Mouse (Mus musculus) R1 (cell line): ENCODE results near the gene Slc16a9.
"Not testable (repeated sequence)": the region's sequence is repeated elsewhere in the genome, so short reads cannot be mapped to it uniquely, and the experiment has no call there.

ENCODE experiments used
- DNase-seq: peaks from one replicate; pipeline ENCODE4 v3.0.0-alpha.2; 2018; ENCODE audit warnings: low read depth, low spot score

The Slc16a9 gene

DNA sequence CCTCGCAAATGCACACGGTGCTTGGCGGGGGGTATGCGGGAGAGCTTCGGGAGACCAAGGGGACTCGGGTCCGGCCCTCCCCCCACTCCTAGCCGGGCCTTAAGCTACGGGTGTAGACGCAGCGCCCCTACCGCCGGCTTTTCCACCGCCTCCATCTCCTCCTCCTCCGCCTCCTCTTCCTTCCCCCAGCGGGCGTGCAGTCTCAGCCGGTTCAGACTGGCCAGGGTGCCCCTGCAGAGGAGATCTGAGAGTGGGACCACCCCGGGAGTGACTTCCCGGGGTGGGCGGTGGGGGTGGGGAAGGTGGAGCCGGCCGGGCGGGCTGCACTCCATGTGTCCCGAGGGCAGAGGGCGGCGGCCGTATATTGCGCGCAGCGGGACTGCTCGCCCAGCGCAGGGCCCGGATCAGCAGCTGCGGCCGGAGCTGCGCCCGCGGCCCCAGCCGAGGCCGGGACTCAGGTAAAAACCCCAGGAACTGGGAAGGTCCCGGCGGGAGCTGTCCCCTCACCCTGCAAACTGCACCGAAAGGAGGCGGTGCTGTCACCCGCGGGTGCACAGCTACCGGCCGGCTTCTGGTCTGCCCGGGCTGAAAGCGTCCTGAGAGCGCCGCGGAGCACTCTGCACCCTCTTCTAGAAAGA, at the start of gene Slc16a9:
Slc16a9 (plus strand) TSS at position 180 of the 638 bp plus-strand sequence.
- DNase-seq: peak; percentile 61

DNA sequence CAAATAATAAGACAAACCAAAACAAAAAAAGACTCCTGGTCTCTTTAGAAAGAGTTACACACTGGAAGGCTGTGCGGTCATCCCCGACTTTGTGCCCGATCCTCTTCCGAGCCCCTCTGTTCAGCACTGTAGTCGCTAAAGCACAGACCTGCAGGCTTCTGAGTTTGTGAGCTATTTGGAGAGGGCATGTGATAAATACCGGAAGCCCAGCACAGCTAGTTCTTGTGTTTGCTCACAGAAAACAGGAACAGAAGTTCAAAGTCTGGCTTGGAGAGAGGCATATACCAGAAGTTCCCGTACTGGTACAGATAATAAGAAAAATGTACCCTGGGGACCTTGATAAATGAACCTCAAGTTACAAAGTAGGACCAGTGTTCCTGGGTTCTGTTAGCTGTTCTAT, 49.6 kb upstream of the Slc16a9 start:
- DNase-seq: no peak

DNA sequence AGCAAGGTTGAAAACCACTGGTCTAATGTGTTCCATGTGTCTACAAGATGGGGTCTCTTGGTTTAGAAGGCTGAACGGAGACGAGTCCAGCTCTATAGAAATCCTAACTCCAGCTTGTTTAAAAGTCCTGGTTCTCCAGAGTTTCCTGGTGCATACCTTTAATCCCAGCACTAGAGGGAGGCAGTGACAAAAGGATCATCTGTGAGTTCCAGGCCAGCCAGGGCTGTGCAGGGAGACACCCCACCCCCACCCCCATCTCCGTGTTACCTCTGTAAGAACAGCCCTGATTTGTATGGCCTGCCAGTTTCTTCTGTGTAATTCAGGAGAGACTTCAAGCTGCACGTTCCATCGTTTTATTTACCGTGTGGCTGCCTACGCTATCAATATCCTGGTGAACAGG, 49.1 kb upstream of the Slc16a9 start:
- peak; percentile 80 for DNase-seq

DNA sequence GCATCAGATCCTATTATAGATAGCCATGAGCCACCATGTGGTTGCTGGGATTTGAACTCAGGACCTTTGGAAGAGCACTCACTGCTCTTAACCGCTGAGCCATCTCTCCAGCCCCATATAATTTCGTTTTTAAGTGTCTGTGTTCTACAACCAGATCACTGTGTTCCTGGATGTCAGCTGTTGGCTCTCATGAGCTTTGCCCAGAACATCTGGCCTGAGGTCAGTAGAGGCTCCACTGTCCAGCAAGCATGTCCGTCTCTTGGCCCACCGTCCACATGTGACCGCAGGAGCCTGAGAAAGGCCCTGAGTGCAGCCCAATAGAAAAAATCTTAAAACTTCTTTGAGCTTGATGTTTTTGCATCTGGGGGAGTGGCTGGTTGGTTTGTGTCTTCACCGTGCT, 48.2 kb upstream of the Slc16a9 start:
- DNase-seq: no peak

DNA sequence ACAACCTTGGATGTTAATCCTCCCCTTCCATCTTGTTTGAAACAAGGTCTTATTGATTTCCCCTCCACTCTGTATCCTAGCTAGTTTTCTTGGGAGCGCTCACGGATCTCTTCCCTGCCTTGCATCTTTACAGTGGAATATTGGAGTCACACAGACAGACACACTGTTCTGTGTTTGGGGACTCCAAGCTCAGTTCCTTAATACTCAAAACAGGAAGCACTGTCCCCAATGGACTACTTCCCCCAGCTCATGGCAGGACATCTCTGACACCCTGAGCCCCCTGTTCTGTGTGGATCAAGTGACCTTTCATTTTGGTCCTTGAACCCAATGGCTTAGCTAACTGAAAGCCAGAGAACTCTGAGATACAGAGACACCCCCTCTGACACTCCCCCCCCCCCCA, 47.3 kb upstream of the Slc16a9 start:
- no peak for DNase-seq

DNA sequence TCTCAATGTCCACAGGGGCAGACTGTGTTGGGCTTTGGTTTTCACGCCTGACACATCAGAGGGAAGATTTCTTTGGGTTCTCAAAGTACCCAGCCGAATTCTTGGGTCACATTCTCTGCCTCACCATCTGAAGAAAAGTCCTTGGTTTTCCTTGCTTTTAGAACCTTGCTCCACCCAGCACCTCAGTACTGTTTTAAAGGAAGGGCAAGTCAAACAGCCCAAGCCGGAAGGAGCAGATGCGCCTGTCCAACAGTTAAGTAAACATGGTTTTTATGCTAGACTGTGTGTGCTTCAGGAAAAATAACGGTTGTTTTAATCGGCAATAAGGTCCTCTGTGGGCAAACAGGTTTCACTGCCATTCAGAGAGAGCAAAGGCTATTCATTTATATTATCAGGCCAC, 46.9 kb upstream of the Slc16a9 start:
- no peak for DNase-seq

DNA sequence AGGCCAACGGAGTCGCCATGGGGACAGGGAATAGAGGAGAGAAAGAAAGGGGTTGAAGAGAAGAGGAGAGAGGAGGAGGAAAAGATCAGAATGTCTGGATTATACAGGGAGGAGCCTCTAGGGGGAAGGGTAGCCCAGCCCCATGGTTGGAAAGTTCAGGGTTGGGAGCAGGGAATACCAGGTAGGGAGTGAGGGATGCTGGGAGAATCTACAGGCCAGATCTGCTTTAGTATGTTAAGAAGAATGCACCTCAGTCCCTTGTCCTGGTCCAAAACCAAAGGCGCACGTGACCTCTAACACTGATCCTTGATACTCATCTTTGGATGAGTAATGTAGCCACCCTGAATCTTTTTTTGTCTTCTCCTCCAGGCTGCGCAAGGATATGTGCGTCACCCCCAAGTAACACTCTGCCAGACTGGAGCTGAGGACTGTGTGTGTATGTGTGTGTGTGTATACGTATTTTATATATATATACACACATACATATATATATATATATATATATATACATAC, 45.9 kb upstream of the Slc16a9 start:
- no peak for DNase-seq

DNA sequence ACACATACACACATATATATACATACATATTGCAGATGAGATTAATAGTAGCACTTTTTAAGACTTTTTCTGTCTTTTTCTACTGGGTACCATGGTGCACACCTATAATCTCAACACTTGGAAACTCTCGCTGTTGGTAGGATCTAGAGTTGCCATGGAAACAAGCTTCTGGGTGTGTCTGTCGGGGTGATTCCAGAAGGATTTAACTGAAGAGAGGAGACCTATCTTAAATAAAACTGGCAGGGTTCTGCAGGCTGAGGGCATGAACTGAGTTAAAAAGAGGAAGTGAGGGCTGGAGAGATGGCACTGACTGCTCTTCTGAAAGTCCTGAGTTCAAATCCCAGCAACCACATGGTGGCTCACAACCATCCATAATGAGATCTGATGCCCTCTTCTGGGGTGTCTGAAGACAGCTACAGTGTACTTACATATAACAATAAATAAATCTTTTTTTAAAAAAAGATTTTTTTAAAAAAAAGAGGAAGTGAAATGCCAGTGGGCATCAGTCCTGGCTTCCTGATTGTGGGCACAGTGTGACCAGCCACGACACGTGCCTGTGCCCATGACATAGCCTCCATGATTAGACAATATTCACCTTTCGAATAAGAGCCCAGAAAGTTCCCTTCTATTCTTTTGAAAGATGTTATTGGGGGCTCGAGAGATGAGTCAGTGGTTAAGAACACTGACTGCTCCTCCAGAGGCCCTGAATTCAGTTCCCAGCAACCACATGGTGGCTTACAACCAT, 45.3 kb upstream of the Slc16a9 start:
- DNase-seq: peak; percentile 62

DNA sequence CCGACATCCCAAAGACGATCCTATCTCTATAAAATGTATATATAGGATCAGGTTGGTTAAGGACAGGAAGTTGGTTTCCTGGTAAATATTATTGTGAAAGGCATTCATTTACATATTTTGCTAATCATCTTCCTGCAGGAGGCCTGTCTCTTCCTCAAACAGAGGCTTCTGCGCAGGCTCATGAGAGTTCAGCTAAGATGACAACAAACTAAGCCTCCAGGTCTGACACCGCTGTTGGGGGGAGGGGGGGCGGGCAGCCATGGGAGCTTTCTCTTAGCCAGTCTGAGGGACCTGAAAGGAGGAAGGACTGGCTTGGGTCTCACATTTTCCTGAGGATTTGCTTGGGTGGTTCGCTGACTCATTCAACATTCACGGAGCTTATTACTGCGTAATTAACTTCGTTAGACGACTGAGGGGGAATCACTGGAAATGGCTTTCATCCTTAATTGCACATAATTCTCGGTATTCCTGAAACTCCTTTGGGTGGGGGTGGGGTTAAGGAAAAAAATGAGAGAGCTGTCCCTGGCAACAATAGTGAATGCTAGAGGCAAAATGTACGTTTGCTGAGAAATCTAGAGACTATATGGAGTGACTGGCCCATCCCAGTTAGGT, 43.9 kb upstream of the Slc16a9 start:
- DNase-seq: no peak

DNA sequence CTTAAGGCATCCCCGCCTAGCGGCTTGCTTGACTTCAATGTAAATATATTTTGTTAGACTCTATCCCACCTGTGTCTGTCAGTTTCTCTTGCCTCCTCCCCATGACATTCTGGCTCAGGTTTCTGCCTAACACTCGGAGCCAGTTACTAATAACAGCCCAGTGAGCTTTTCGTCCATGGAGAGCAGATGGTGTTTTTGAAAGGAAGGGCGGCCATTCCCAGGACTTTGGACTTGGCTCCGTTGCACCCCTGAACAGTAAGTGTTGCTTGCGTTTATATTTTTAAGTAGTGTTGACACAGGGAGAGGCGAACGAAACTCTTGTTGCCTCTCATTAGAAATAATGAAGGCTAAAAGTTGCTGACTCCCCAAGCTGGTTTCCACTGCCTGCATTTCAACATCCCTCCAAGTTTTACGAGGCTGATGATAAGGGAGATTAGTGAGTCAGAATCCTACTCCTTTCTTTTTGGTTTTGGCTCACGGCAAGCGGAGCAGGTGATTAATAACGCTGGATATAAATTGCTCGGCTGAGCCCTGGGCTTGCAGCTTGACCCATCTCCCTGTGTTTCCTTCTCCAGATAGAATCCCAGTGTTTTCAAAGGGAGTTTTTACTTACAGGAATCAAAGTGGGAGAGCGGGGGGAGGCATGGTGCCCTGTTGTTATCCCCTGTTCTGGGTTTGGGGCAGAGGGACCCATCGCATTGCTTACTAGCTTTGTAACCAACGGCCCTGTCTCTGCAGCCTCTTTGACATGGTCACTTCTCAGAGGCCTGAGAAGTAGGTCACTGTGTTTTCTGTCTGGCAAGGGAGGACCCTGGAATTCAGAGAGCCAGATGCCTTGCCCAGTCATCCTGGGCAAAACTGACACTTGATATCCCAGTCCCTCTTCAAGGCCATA, 40.1 kb upstream of the Slc16a9 start, which contains the start of gene Mrln:
Mrln (plus strand) TSS at position 160 of the 895 bp plus-strand sequence.
- DNase-seq: no peak

DNA sequence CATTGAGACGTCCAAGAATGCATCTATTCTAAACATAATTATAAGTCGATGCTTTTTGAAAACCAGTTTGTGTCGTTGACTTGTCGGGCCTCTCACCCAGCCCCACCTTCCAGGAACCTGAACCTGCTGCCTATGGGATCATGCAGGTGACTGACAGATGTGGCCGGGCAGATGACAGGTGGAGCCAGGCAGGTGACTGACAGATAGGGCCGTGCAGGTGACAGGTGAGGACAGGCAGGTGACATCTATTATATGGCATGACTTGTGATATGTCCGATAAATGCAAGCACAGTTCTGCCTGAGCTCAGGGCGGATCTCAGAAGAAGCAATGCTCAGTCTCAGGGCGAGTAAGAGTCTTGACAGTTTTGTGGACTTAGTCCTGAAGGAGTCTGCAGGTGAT, 33.6 kb upstream of the Slc16a9 start:
- no peak for DNase-seq

DNA sequence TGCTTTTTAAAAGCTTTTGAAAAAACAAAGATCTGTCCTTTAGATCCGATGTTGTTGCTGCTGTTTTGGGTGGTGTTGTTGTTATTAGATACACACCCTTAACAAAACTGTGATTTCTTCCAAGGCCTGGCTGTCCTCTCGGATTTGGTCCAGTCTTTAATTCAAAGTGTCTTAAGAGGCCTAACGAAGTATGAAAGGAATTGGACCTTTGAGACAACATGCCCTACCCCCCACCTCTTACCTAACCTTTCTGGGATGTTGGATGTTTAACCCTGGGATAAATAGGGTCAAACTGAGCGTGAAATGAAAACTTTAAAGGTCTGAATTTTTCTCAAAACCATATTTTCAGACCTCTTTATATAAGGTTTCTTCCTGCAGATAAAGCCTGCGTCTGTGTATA, 23.9 kb upstream of the Slc16a9 start:
- DNase-seq: no peak

DNA sequence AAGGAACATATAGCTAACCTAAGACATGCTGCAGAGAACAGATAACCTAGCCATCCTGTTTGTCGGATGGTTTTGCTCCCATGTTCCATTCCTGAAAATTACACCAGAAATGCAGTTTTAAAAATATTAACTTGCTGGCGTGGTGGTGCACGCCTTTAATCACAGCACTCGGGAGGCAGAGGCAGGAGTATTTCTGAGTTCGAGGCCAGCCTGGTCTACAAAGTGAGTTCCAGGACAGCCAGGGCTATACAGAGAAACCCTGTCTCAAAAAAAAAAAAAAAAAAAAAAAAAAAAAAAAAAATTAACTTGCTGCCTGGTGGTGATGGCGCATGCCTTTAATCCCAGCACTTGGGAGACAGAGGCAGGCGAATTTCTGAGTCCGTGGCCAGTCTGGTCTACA, 22.7 kb upstream of the Slc16a9 start:
- not testable (repeated sequence) for DNase-seq

DNA sequence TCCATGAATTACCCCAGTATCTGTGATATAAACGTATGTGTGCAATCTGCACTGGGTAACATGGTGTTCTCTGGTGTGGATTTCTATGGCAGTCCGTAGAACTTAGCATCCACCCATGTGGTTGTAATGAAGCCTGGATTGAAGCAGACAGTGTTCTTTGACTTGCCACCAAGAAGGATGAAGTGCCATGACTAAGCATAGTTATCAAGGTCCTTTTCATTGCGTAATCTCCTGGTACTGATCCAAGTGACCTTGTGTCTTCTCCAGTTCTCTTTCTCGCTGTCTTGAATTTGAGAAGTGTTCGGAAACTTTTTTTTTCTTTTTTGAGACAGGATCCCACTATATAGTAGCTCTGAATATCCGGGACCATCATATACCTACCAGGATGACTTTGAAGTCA, 20.3 kb upstream of the Slc16a9 start:
- no peak for DNase-seq

DNA sequence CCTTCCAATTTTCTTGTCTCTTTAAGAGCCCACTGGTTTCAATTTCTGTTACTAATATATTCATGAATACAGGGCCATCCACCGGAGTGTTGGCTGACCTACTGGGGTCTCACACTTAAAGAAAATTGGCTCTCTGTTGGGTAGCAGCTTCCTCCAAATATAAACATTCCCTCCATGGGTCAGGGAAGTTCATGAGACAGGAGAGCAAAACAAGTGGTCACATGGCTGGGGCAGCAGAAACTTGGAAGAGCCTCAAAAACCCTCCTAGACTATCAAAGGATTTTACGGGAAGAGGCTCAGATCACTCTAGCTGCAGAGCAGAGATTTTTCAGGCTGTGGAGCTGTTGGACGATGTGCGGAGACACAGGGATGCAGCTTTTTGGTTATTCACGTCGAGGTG, 19.1 kb upstream of the Slc16a9 start:
- no peak for DNase-seq

DNA sequence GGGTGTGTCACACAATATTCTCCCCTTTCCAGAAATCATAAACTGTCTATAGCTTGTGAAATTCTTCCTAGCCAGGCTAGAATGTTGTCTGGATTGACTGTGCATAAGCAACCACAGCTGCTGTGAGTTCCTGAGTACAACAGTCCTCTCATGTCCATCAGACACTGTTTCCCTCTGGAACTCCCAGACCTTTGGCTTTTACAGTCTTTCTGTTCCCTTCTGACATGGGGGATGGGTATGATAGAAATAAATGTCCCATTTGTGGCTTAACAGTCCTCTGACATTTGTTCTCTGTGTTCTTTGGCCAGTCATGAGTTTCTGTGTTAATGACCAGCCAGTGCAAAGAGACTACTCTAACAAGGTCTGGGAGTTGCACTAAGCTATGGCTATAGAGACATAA, 18.3 kb upstream of the Slc16a9 start:
- no peak for DNase-seq

DNA sequence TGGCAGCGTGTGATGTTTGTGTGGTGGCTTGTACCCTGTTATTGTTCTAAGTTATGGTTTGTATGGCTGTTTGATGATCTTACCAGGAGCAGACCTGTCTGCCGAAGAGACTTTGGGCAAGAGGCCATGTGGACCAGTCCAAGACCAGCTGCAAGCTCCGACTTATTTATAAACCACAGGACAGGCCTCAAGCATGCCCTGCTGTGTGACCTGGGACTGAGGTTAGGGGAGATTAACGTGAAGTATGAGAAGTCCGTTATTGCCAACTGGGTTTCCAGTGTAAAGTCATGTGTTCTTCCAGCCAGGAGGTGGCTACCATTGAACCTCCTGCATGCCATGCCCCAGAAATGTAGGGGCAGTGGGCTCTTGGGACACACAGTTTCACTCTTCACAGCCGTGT, 14.5 kb upstream of the Slc16a9 start:
- DNase-seq: no peak

DNA sequence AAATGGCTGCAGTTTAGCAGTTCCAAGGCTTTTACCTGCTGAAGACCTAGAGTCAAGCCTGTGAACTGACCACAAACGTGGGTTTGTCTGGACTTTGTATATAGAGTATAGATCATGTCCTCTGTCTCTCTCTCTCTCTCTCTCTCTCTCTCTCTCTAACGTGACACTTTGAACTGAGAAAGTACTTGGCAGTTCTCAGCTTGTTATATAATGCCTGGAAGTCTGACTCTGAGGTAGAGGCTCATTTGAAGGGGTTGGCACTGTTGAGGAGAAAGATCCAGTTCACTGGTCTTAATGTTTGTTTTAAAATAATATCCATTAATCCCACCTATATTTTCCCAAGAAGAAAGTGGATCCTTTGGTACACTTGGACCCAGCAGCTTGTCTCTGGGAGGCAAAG, 7.0 kb upstream of the Slc16a9 start:
- DNase-seq: no peak

DNA sequence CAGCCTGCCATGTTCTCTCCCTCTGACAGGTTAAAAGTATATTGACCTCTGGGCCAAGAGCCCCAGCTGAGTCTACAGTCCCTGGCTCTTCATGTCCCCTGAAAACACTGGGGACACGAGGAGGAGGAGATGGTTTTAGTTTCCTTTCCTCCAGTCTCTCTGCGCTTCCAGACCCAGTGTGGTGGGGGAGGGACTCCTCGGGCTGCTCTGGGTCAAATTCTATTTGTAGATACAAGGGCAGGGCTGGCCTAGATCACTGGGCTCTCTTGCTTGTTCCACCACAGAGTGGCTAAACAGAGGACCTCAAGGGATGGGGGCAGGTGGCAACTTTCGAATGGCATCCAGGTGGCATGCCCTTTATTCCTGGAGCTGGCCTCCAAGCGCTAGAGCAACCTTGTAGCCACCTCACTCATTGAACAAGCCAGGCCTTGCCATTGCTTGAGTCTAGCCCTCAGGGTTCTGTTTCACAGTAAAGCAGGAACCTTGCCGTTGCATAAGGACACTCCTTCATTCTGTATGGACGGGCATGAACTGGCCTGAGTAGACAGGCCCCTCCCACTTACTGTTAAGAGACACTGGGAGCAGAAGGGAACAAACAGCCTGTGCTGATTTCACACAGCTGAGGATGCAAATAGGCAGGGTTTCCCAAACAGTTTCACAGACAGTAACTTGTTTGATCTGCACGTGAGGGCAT, 2.0 kb upstream of the Slc16a9 start:
- peak; percentile 31 for DNase-seq

DNA sequence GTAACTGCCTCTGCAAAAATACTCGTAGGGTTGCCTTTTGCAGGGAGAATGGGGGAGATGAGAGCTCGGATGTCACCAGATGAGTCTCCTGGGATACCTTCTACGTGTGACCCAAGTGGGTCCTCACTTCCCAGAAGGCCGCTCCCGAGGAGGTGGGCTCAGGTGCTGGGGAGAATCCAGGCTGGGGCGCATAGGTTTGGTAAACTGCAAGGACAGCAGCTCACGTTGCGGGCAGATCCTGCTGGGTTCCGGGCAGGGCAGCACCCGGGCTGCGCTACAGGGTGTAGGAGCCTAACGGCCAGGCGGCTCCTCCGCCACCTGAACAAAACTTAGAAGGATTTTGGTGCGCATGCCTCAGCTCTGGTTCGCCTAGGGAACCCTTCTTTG, 652 bp downstream of the Slc16a9 start:
- peak; percentile 52 for DNase-seq

DNA sequence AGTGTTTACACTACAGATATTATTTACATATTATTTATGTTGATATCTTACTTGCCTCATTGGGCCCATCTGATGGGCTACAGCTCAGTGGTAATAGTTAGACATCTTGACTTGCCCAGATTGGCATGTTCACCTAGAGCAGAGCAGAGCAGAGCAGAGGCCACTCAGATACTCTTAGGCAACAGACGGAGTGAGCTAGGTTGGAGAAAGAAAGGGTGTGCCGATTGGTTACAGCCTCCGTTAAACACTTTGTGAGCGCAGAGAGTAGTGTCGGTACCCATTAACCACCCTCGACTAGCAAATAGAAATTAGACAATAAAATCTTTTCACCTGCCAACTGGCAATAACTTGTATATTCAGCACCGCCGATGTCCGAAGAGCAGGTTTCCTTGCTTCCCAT, 1.2 kb downstream of the Slc16a9 start:
- no peak for DNase-seq
